Mouse (Mus musculus): ENCODE measurements around the gene Ak8. TPM values are rescaled to one million over a fixed set of nuclear protein-coding genes. Genes with fewer than 3 reads are reported as not detected.

Gene Ak8
- polyA plus RNA-seq, 1 experiment from 2014 or later: 1.3 TPM

GRCm38 (mm10) chr2:28680710-28681109 is 19.3 kb upstream of the Ak8 start:
- H3K9ac ChIP-seq (ENCODE audit: low read depth, low read length): no peak overlapping the region
- WGBS: 36% methylated on average over 4 of the region's 4 CpGs
- H3K4me3 ChIP-seq (ENCODE audit: low read depth, low read length): no peak overlapping the region
- H3K36me3 ChIP-seq (ENCODE audit: control insufficient read depth, insufficient read depth, low read length): peaks cover 10% of the 10 kb centered on the region
- no peak for ATAC-seq (ENCODE audit: low FRiP score)
- peak; percentile 61 for DNase-seq (ENCODE audit: low spot score)
- no peaks in the 10 kb centered on the region for H3K27me3 ChIP-seq (ENCODE audit: control insufficient read depth, insufficient read depth, low read length)
- H3K4me1 ChIP-seq (replicated peaks; ENCODE audit: control insufficient read depth, insufficient read depth, low read length): no peaks in the 10 kb centered on the region
- no peaks in the 10 kb centered on the region for H3K9me3 ChIP-seq (ENCODE audit: control insufficient read depth, low read length)
- no peak overlapping the region for H3K27ac ChIP-seq (ENCODE audit: low read depth, low read length)
- no peak overlapping the region for H3K4me2 ChIP-seq (replicated peaks; ENCODE audit: low read depth, low read length)

GRCm38 (mm10) chr2:28681718-28682117 is 18.2 kb upstream of the Ak8 start:
- Histone ChIP-seq H3K27ac (ENCODE audit: low read depth, low read length) (no peak overlapping the region), H3K4me3 (ENCODE audit: low read depth, low read length) (no peak overlapping the region), H3K9ac (ENCODE audit: low read depth, low read length) (no peak overlapping the region), H3K4me1 (replicated peaks; ENCODE audit: control insufficient read depth, insufficient read depth, low read length) (no peaks in the 10 kb centered on the region), H3K4me2 (replicated peaks; ENCODE audit: low read depth, low read length) (no peak overlapping the region), H3K9me3 (ENCODE audit: control insufficient read depth, low read length) (no peaks in the 10 kb centered on the region), H3K27me3 (ENCODE audit: control insufficient read depth, insufficient read depth, low read length) (no peaks in the 10 kb centered on the region), H3K36me3 (ENCODE audit: control insufficient read depth, insufficient read depth, low read length) (peaks cover 4% of the 10 kb centered on the region; the same call in 1 of the 2 replicates)
- no peak for ATAC-seq (ENCODE audit: low FRiP score)
- DNase-seq (ENCODE audit: low spot score): no peak
- WGBS: 91% methylated on average over 4 of the region's 4 CpGs

- H3K4me2 ChIP-seq (replicated peaks; ENCODE audit: low read depth, low read length): no peak overlapping the region
- H3K4me3 ChIP-seq (ENCODE audit: low read depth, low read length): no peak overlapping the region
- 86% methylated on average over 7 of the region's 7 CpGs for WGBS
- H3K36me3 ChIP-seq (ENCODE audit: control insufficient read depth, insufficient read depth, low read length): peaks cover 4% of the 10 kb centered on the region; the same call in 1 of the 2 replicates
- DNase-seq (ENCODE audit: low spot score): no peak
- no peaks in the 10 kb centered on the region for H3K9me3 ChIP-seq (ENCODE audit: control insufficient read depth, low read length)
- H3K4me1 ChIP-seq (replicated peaks; ENCODE audit: control insufficient read depth, insufficient read depth, low read length): no peaks in the 10 kb centered on the region
- H3K27ac ChIP-seq (ENCODE audit: low read depth, low read length): no peak overlapping the region
- no peak overlapping the region for H3K9ac ChIP-seq (ENCODE audit: low read depth, low read length)
- no peaks in the 10 kb centered on the region for H3K27me3 ChIP-seq (ENCODE audit: control insufficient read depth, insufficient read depth, low read length)
- ATAC-seq (ENCODE audit: low FRiP score): no peak
Observed at GRCm38 (mm10) chr2:28685895-28686294, 14.1 kb upstream of the Ak8 start.

- Histone ChIP-seq H3K4me1 (replicated peaks; ENCODE audit: control insufficient read depth, insufficient read depth, low read length) (no peaks in the 10 kb centered on the region), H3K4me2 (replicated peaks; ENCODE audit: low read depth, low read length) (no peak overlapping the region), H3K4me3 (ENCODE audit: low read depth, low read length) (no peak overlapping the region), H3K27ac (ENCODE audit: low read depth, low read length) (no peak overlapping the region), H3K27me3 (ENCODE audit: control insufficient read depth, insufficient read depth, low read length) (no peaks in the 10 kb centered on the region), H3K36me3 (ENCODE audit: control insufficient read depth, insufficient read depth, low read length) (no peaks in the 10 kb centered on the region), H3K9me3 (ENCODE audit: control insufficient read depth, low read length) (no peaks in the 10 kb centered on the region), H3K9ac (ENCODE audit: low read depth, low read length) (no peak overlapping the region)
- 50% methylated on average over 3 of the region's 3 CpGs for WGBS
- ATAC-seq (ENCODE audit: low FRiP score): no peak
- DNase-seq (ENCODE audit: low spot score): peak; percentile 66
Observed at GRCm38 (mm10) chr2:28688431-28688830, 11.5 kb upstream of the Ak8 start.

- Histone ChIP-seq H3K4me2 (replicated peaks; ENCODE audit: low read depth, low read length) (no peak overlapping the region), H3K4me1 (replicated peaks; ENCODE audit: control insufficient read depth, insufficient read depth, low read length) (no peaks in the 10 kb centered on the region), H3K9me3 (ENCODE audit: control insufficient read depth, low read length) (no peaks in the 10 kb centered on the region), H3K36me3 (ENCODE audit: control insufficient read depth, insufficient read depth, low read length) (no peaks in the 10 kb centered on the region), H3K4me3 (ENCODE audit: low read depth, low read length) (no peak overlapping the region), H3K27ac (ENCODE audit: low read depth, low read length) (no peak overlapping the region), H3K9ac (ENCODE audit: low read depth, low read length) (no peak overlapping the region), H3K27me3 (ENCODE audit: control insufficient read depth, insufficient read depth, low read length) (no peaks in the 10 kb centered on the region)
- DNase-seq (ENCODE audit: low spot score): no peak
- ATAC-seq (ENCODE audit: low FRiP score): no peak
- 71% methylated on average over 9 of the region's 9 CpGs for WGBS
Observed at GRCm38 (mm10) chr2:28692692-28693091, 7.3 kb upstream of the Ak8 start.

GRCm38 (mm10) chr2:28698566-28698965 is 1.4 kb upstream of the Ak8 start:
- no peak overlapping the region for H3K4me2 ChIP-seq (replicated peaks; ENCODE audit: low read depth, low read length)
- WGBS: 80% methylated on average over 5 of the region's 5 CpGs

GRCm38 (mm10) chr2:28701646-28702262 is 1.8 kb downstream of the Ak8 start:
- H3K9me3 ChIP-seq (ENCODE audit: control insufficient read depth, low read length): no peaks in the 10 kb centered on the region
- no peak overlapping the region for H3K27ac ChIP-seq (ENCODE audit: low read depth, low read length)
- H3K36me3 ChIP-seq (ENCODE audit: control insufficient read depth, insufficient read depth, low read length): no peaks in the 10 kb centered on the region
- no peak for ATAC-seq (ENCODE audit: low FRiP score)
- 75% methylated on average over 8 of the region's 8 CpGs for WGBS
- H3K27me3 ChIP-seq (ENCODE audit: control insufficient read depth, insufficient read depth, low read length): no peaks in the 10 kb centered on the region
- no peaks in the 10 kb centered on the region for H3K4me1 ChIP-seq (replicated peaks; ENCODE audit: control insufficient read depth, insufficient read depth, low read length)
- H3K4me2 ChIP-seq (replicated peaks; ENCODE audit: low read depth, low read length): no peak overlapping the region
- DNase-seq (ENCODE audit: low spot score): no peak
- no peak overlapping the region for H3K4me3 ChIP-seq (ENCODE audit: low read depth, low read length)
- no peak overlapping the region for H3K9ac ChIP-seq (ENCODE audit: low read depth, low read length)

More at GRCm38 (mm10) chr2:28698566-28698965, 1.4 kb upstream of the Ak8 start:
- H3K27me3 ChIP-seq (ENCODE audit: control insufficient read depth, insufficient read depth, low read length): no peaks in the 10 kb centered on the region
- no peaks in the 10 kb centered on the region for H3K4me1 ChIP-seq (replicated peaks; ENCODE audit: control insufficient read depth, insufficient read depth, low read length)
- no peaks in the 10 kb centered on the region for H3K36me3 ChIP-seq (ENCODE audit: control insufficient read depth, insufficient read depth, low read length)
- no peak for DNase-seq (ENCODE audit: low spot score)
- H3K9me3 ChIP-seq (ENCODE audit: control insufficient read depth, low read length): no peaks in the 10 kb centered on the region
- ATAC-seq (ENCODE audit: low FRiP score): no peak
- no peak overlapping the region for H3K27ac ChIP-seq (ENCODE audit: low read depth, low read length)
- no peak overlapping the region for H3K4me3 ChIP-seq (ENCODE audit: low read depth, low read length)
- H3K9ac ChIP-seq (ENCODE audit: low read depth, low read length): no peak overlapping the region

- 73% methylated on average over 8 of the region's 8 CpGs for WGBS
- DNase-seq (ENCODE audit: low spot score) (no peak), ATAC-seq (ENCODE audit: low FRiP score) (no peak)
- Histone ChIP-seq H3K36me3 (ENCODE audit: control insufficient read depth, insufficient read depth, low read length) (no peaks in the 10 kb centered on the region), H3K4me2 (replicated peaks; ENCODE audit: low read depth, low read length) (no peak overlapping the region), H3K9me3 (ENCODE audit: control insufficient read depth, low read length) (no peaks in the 10 kb centered on the region), H3K4me3 (ENCODE audit: low read depth, low read length) (no peak overlapping the region), H3K4me1 (replicated peaks; ENCODE audit: control insufficient read depth, insufficient read depth, low read length) (no peaks in the 10 kb centered on the region), H3K27ac (ENCODE audit: low read depth, low read length) (no peak overlapping the region), H3K27me3 (ENCODE audit: control insufficient read depth, insufficient read depth, low read length) (no peaks in the 10 kb centered on the region), H3K9ac (ENCODE audit: low read depth, low read length) (no peak overlapping the region)
Observed at GRCm38 (mm10) chr2:28706106-28706636, 6.2 kb downstream of the Ak8 start.

GRCm38 (mm10) chr2:28706787-28707186 is 6.8 kb downstream of the Ak8 start:
- no peak overlapping the region for H3K27ac ChIP-seq (ENCODE audit: low read depth, low read length)
- H3K36me3 ChIP-seq (ENCODE audit: control insufficient read depth, insufficient read depth, low read length): no peaks in the 10 kb centered on the region
- no peak overlapping the region for H3K9ac ChIP-seq (ENCODE audit: low read depth, low read length)
- no peaks in the 10 kb centered on the region for H3K9me3 ChIP-seq (ENCODE audit: control insufficient read depth, low read length)
- DNase-seq (ENCODE audit: low spot score) (no peak), ATAC-seq (ENCODE audit: low FRiP score) (no peak)
- no peak overlapping the region for H3K4me2 ChIP-seq (replicated peaks; ENCODE audit: low read depth, low read length)
- no peaks in the 10 kb centered on the region for H3K4me1 ChIP-seq (replicated peaks; ENCODE audit: control insufficient read depth, insufficient read depth, low read length)
- H3K27me3 ChIP-seq (ENCODE audit: control insufficient read depth, insufficient read depth, low read length): no peaks in the 10 kb centered on the region
- no peak overlapping the region for H3K4me3 ChIP-seq (ENCODE audit: low read depth, low read length)
- WGBS: 80% methylated on average over 6 of the region's 6 CpGs
